Mouse (Mus musculus) kidney, embryonic 16.5 days (tissue): ENCODE measurements at regions not wholly inside any gene's neighbourhood (a gene's known extent, or its start where the extent isn't known, plus 50 kb on each side); places are given as distances from the start of the nearest gene placed in this dataset.
"Not testable (repeated sequence)": the region's sequence is repeated elsewhere in the genome, so short reads cannot be mapped to it uniquely, and the experiment has no call there.

Experiments
- ATAC-seq: fragments of 200-750 bp; cut with Nextera tagmentation; 2 replicates; pipeline ENCODE4 v1.8.0; 2017; ENCODE audit warnings: moderate TSS enrichment; ENCODE audit not compliant: low FRiP score, low TSS enrichment
- H3K27ac ChIP-seq: fragments of 300-500 bp; sonication (generic); 2 replicates; pipeline ENCODE4 v1.5.1; 2014; ENCODE audit warnings: low read length
- H3K27me3 ChIP-seq: fragments of 300-500 bp; sonication (generic); 2 replicates; pipeline ENCODE4 v1.6.1; 2014; ENCODE audit warnings: low read length, control low read depth, mixed read lengths; ENCODE audit not compliant: insufficient read depth
- H3K36me3 ChIP-seq: fragments of 300-500 bp; sonication (generic); 2 replicates; pipeline ENCODE4 v1.6.1; 2014; ENCODE audit warnings: low read length, control low read depth, mixed read lengths; ENCODE audit not compliant: insufficient read depth
- H3K4me1 ChIP-seq: fragments of 300-500 bp; sonication (generic); 2 replicates; pipeline ENCODE4 v1.6.1; 2014; ENCODE audit warnings: low read length, control low read depth, mixed read lengths; ENCODE audit not compliant: insufficient read depth
- H3K4me2 ChIP-seq: fragments of 300-500 bp; sonication (generic); replicated peaks from 2 replicates; pipeline ENCODE4 v1.6.1; 2014; ENCODE audit warnings: low read depth, low read length
- H3K4me3 ChIP-seq: fragments of 300-500 bp; sonication (generic); 2 replicates; pipeline ENCODE4 v1.5.1; 2014; ENCODE audit warnings: mild to moderate bottlenecking, low read length
- H3K9ac ChIP-seq: fragments of 300-500 bp; sonication (generic); replicated peaks from 2 replicates; pipeline ENCODE4 v1.6.1; 2014; ENCODE audit warnings: low read length
- H3K9me3 ChIP-seq: fragments of 300-500 bp; sonication (generic); 2 replicates; pipeline ENCODE4 v1.6.1; 2016; ENCODE audit warnings: low read length, control low read depth
- WGBS: fragments of 180-500 bp; shearing (Covaris S2); extraction: QIAGEN DNeasy Blood & Tissue Kit; methylation state at CpG from one replicate; pipeline ENCODE4 v1.1.7; 2014; 5-methylcytosine and 5-hydroxymethylcytosine counted together

DNA sequence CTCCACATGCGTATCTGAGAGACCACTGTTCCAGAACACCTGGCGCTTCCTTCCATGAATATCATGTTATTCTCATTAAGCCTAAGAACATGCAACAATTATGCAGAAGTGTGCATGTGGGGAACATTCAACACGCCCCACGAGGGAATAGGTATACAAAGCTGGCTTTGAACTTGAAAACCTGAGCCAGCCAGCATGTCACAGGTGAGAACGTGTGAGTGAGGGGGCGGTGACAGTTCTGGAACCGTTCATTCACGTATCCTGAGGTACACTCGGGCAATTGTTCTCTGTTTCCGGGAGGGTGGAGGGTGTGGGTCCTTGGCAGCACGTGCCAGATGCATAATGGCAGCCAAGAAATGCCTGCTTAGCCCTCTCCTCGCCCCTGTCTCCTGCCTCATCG, 88.4 kb upstream of the Gmds start:
- no peak overlapping the region for H3K27ac ChIP-seq
- no peak overlapping the region for H3K9ac ChIP-seq
- H3K27me3 ChIP-seq: no peaks in the 10 kb centered on the region
- H3K9me3 ChIP-seq: no peaks in the 10 kb centered on the region
- H3K4me1 ChIP-seq: no peaks in the 10 kb centered on the region
- H3K4me3 ChIP-seq: no peak overlapping the region
- H3K4me2 ChIP-seq: no peak overlapping the region
- no peaks in the 10 kb centered on the region for H3K36me3 ChIP-seq
- 71% methylated on average over 13 of the region's 13 CpGs for WGBS
- no peak for ATAC-seq

DNA sequence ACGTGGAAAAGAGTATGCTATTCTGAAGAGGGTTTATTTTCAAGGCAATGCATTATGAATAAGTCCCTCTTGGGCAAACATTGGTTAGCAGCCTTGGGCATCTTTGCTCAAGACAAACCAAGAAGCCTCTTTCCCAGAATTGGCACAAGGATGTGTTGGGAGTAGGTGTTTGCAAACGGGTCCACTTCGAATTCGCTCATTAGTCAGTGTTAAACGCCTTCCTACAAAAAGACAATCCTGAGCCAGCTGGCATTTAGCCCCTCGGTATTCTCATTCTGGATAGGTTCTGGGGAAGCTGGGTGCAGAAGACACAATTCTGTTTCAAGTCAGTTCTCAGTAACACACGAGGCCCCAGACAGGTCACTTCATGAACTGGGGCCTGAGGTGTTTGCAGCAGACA, 87.7 kb upstream of the Gmds start:
- no peaks in the 10 kb centered on the region for H3K4me1 ChIP-seq
- WGBS: 74% methylated on average over 7 of the region's 7 CpGs
- H3K9ac ChIP-seq: no peak overlapping the region
- H3K27me3 ChIP-seq: no peaks in the 10 kb centered on the region
- H3K27ac ChIP-seq: no peak overlapping the region
- H3K36me3 ChIP-seq: no peaks in the 10 kb centered on the region
- H3K9me3 ChIP-seq: no peaks in the 10 kb centered on the region
- no peak overlapping the region for H3K4me2 ChIP-seq
- no peak overlapping the region for H3K4me3 ChIP-seq
- ATAC-seq: no peak

DNA sequence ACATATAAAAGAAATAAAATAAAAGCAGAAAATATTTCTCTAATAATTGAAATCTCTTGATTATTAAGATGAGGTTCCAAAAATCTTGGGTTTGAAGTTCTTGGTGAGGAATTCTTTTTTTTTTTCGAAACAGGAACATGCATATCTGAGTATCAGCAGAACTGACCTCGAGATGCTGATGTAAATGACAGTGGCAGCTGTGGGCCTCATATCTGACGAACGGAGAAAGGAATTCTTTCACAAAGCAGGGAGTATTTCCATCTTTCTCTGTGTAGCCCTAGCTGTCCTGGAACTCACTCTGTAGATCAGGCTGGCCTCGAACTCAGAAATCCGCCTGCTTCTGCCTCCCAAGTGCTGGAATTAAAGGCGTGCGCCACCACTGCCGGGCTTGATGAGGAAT, 86.0 kb upstream of the Gmds start:
- WGBS: 92% methylated on average over 9 of the region's 9 CpGs
- not testable (repeated sequence) for ATAC-seq, H3K27ac ChIP-seq, H3K9ac ChIP-seq, H3K4me1 ChIP-seq, H3K9me3 ChIP-seq, H3K27me3 ChIP-seq, H3K4me3 ChIP-seq, H3K4me2 ChIP-seq, H3K36me3 ChIP-seq

DNA sequence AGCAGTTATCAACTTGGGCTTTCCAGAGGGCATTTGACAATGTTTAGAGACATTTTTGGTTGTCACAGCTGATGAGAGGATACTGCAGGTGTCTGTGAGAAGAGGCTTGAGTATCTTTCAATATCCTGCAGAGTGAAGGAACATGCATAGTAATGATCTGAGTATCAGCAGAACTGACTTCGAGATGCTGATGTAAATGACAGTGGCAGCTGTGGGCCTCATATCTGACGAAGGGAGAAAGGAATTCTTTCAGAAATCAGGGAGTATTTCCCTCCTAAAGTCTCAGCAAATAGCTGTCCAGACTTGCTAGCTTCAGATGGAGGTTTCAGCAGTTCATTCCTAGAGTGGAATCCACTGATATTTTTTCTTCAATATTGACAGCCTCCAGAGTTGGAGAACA, 83.9 kb upstream of the Gmds start:
- Histone ChIP-seq H3K4me1 (no peaks in the 10 kb centered on the region), H3K9ac (no peak overlapping the region), H3K27me3 (no peaks in the 10 kb centered on the region), H3K4me2 (no peak overlapping the region), H3K9me3 (no peaks in the 10 kb centered on the region), H3K36me3 (no peaks in the 10 kb centered on the region), H3K4me3 (no peak overlapping the region), H3K27ac (no peak overlapping the region)
- no peak for ATAC-seq
- WGBS: 68% methylated on average over 2 of the region's 2 CpGs

DNA sequence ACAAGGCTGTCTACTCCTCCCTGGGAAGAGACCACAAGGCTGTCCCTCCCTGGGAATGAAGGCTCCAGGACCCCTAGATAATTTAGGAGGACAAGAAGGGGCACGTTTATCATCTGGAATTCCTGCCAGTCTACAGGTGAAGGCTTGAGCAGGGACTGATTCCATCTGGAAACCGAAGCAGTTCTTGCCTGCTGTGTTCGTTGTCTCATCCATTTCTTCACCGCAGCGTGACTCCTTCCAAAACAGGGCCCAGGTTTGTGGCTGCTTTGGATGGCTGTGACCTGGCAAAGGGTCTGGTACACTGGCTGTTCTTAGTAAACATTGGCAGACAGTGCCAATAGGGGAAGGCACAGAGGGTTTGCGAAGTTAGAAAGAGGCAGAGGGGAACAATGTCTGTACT, 80.8 kb upstream of the Gmds start:
- H3K36me3 ChIP-seq: no peaks in the 10 kb centered on the region
- H3K9me3 ChIP-seq: no peaks in the 10 kb centered on the region
- H3K4me2 ChIP-seq: no peak overlapping the region
- H3K27ac ChIP-seq: no peak overlapping the region
- H3K4me1 ChIP-seq: no peaks in the 10 kb centered on the region
- H3K27me3 ChIP-seq: no peaks in the 10 kb centered on the region
- H3K9ac ChIP-seq: no peak overlapping the region
- no peak for ATAC-seq
- WGBS: 73% methylated on average over 6 of the region's 6 CpGs
- no peak overlapping the region for H3K4me3 ChIP-seq

DNA sequence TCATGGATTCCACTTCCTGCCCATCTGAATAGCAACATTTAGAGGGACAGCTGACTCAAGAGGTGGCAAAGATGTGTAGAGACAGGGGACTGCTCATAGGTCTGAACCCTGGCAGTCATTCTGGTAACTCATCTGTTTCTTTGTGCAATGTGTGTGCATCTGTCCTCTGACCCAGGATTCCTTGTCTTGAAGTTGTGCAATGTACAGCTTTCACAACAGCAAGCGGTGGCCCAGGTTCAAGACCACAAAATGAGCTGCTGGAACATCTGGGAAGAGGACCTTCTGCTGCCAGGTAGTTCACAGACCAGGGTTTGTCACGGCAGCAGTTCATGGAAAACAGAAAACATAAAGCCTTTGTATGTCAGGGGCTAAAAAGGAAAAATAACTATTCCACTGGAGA, 80.1 kb upstream of the Gmds start:
- WGBS: 81% methylated on average over 2 of the region's 2 CpGs
- Histone ChIP-seq H3K9me3 (no peaks in the 10 kb centered on the region), H3K9ac (no peak overlapping the region), H3K27me3 (no peaks in the 10 kb centered on the region), H3K36me3 (no peaks in the 10 kb centered on the region), H3K4me2 (no peak overlapping the region), H3K27ac (no peak overlapping the region), H3K4me1 (no peaks in the 10 kb centered on the region), H3K4me3 (no peak overlapping the region)
- no peak for ATAC-seq

DNA sequence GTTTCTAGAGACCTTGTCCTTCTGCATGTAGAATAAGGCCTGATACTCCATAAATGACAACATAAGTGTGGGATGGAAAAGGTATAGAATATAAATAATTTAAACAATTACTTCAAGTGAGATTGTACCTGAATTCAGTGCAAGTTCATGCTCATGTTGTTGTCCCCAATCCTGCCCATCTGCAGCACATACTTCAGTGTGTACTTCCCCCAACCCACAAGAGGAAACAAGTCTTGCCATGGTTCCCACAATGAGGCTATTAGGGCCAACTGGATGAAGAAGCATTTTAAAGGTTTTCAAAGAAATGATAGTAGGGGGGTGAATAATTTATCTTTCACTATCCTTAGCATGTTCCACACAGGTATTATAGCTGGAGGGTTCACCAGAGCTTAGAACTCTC, 79.4 kb upstream of the Gmds start:
- ATAC-seq: no peak
- no peaks in the 10 kb centered on the region for H3K4me1 ChIP-seq
- H3K36me3 ChIP-seq: no peaks in the 10 kb centered on the region
- no peak overlapping the region for H3K4me3 ChIP-seq
- no peaks in the 10 kb centered on the region for H3K27me3 ChIP-seq
- H3K9me3 ChIP-seq: no peaks in the 10 kb centered on the region
- H3K27ac ChIP-seq: no peak overlapping the region
- no peak overlapping the region for H3K9ac ChIP-seq
- H3K4me2 ChIP-seq: no peak overlapping the region

DNA sequence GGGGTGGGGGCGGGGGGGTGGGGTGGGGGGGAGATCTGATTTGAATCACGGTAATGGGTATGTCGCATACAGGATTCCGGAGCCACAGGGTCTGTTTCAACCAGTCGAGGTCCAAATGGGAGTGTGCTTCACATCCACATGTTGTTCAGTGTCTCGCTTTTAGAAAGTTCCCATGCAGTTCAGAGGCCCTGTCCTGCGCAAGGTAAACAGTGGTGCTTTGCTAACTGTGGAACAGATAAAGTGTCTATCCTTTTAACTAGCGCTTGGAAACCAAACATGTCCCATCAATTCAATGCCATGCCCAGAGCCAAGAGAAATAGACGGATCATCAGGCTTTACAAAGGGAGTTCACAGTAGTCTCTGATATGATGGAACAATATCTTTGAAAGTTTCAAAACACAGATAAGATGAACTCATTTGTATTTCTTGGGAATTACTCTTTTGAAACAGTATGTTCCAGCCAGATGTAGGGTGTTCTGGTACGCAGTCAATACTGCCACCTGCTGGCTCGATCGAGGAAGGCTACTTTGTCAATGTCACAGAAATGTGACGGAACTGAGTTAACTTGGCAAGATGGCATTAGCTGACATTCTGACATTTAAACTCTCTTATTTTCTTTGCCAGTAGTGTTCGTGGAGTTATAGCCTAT, 72.9 kb upstream of the Gmds start:
- H3K9ac ChIP-seq: no peak overlapping the region
- 48% methylated on average over 14 of the region's 14 CpGs for WGBS
- no peak overlapping the region for H3K4me2 ChIP-seq
- H3K36me3 ChIP-seq: no peaks in the 10 kb centered on the region
- peak; percentile 51 for ATAC-seq
- H3K4me1 ChIP-seq: no peaks in the 10 kb centered on the region
- H3K9me3 ChIP-seq: no peaks in the 10 kb centered on the region; the same call in 1 of the 2 replicates
- no peak overlapping the region for H3K4me3 ChIP-seq
- no peak overlapping the region for H3K27ac ChIP-seq
- no peaks in the 10 kb centered on the region for H3K27me3 ChIP-seq

DNA sequence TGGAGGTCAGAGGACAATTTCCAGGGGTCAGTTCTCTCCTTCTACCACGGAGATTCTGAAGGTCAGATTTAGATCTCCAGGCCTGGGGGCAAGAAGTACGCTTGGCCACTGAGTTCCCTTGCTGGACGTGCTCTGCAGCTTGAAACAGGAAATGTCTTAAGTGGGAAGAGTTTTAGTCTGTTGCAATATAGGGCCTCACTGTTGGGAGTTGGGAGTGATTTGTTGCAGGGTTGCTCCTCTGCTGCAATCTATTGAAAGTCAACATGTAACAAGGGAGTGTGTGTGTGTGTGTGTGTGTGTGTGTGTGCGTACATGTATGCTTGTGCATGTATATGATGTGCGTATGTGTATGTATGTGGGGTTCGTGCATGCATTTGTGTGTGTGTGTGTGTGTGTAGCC, 71.5 kb upstream of the Gmds start:
- WGBS: 65% methylated on average over 6 of the region's 6 CpGs
- no peak overlapping the region for H3K9ac ChIP-seq
- H3K4me1 ChIP-seq: no peaks in the 10 kb centered on the region
- no peak for ATAC-seq
- H3K9me3 ChIP-seq: no peaks in the 10 kb centered on the region; the same call in 1 of the 2 replicates
- H3K27ac ChIP-seq: no peak overlapping the region
- no peak overlapping the region for H3K4me3 ChIP-seq
- no peak overlapping the region for H3K4me2 ChIP-seq
- H3K36me3 ChIP-seq: no peaks in the 10 kb centered on the region
- no peaks in the 10 kb centered on the region for H3K27me3 ChIP-seq

DNA sequence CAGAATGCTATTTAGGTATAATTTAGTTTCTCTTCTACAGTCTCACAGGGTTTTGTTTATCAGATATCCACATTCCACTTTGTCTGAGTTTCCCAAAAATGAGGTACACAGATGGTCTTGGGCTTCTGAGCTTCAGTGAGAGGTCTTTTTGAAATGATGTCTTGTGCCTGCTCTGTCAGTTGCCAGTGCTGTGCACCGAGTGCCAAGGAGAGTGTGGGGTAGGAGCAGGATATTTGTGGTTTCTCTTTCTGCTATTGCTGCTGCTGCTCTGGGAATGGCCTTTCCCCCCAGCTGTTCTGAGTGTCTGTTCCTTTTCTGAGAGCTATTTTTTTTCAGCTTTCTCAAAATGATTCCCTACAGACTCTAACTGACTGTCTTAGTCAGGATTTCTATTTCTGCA, 60.1 kb upstream of the Gmds start:
- Histone ChIP-seq H3K4me1 (no peaks in the 10 kb centered on the region), H3K4me3 (no peak overlapping the region), H3K9me3 (no peaks in the 10 kb centered on the region), H3K27ac (no peak overlapping the region), H3K4me2 (no peak overlapping the region), H3K9ac (no peak overlapping the region), H3K27me3 (no peaks in the 10 kb centered on the region), H3K36me3 (no peaks in the 10 kb centered on the region)
- ATAC-seq: no peak
- 73% methylated on average over 1 of the region's 1 CpGs for WGBS
